Mouse (Mus musculus): ENCODE data around the gene Kiss1r.

The Kiss1r gene

GRCm38 (mm10) chr10:79889386-79889785, 27.4 kb upstream of the Kiss1r start:
- no peak for TF ChIP-seq GATA4 (IDR thresholded peaks at IDR 0.05; ENCODE audit: insufficient replicate concordance, low read length)

GRCm38 (mm10) chr10:79890670-79891069, 26.1 kb upstream of the Kiss1r start, which contains the start of gene Cfd:
Gene Cfd (plus strand): TSS chr10:79890853.
- no peak for TF ChIP-seq GATA4 (IDR thresholded peaks at IDR 0.05; ENCODE audit: insufficient replicate concordance, low read length)

GRCm38 (mm10) chr10:79896306-79896705, 20.5 kb upstream of the Kiss1r start:
- no peak for TF ChIP-seq GATA4 (IDR thresholded peaks at IDR 0.05; ENCODE audit: insufficient replicate concordance, low read length)

- TF ChIP-seq GATA4 (IDR thresholded peaks at IDR 0.05; ENCODE audit: insufficient replicate concordance, low read length) = no peak
These were observed 20.0 kb upstream of the Kiss1r start for GRCm38 (mm10) chr10:79896814-79897213.

GRCm38 (mm10) chr10:79897316-79898245, 19.2 kb upstream of the Kiss1r start:
- TF ChIP-seq GATA4 (IDR thresholded peaks at IDR 0.05; ENCODE audit: insufficient replicate concordance, low read length) = no peak

GRCm38 (mm10) chr10:79900951-79901410, 15.8 kb upstream of the Kiss1r start:
- TF ChIP-seq GATA4 (IDR thresholded peaks at IDR 0.05; ENCODE audit: insufficient replicate concordance, low read length) = no peak

GRCm38 (mm10) chr10:79906712-79907111, 10.1 kb upstream of the Kiss1r start:
- no peak for TF ChIP-seq GATA4 (IDR thresholded peaks at IDR 0.05; ENCODE audit: insufficient replicate concordance, low read length)

GRCm38 (mm10) chr10:79907415-79907814, 9.4 kb upstream of the Kiss1r start:
- no peak for TF ChIP-seq GATA4 (IDR thresholded peaks at IDR 0.05; ENCODE audit: insufficient replicate concordance, low read length)

- TF ChIP-seq GATA4 (IDR thresholded peaks at IDR 0.05; ENCODE audit: insufficient replicate concordance, low read length) = peak; percentile 9; the same call in 1 of the 2 replicates
These were observed 8.3 kb upstream of the Kiss1r start, which contains the start of gene Med16 for GRCm38 (mm10) chr10:79908167-79909091. Gene Med16 (minus strand): TSS chr10:79908923.

GRCm38 (mm10) chr10:79909092-79909922, 7.5 kb upstream of the Kiss1r start:
- no peak; the same call in 1 of the 2 replicates for TF ChIP-seq GATA4 (IDR thresholded peaks at IDR 0.05; ENCODE audit: insufficient replicate concordance, low read length)

- no peak for TF ChIP-seq GATA4 (IDR thresholded peaks at IDR 0.05; ENCODE audit: insufficient replicate concordance, low read length)
These were observed 6.2 kb upstream of the Kiss1r start, which contains the start of gene Gm26602 for GRCm38 (mm10) chr10:79910556-79910955. Gene Gm26602 (plus strand): TSS chr10:79910856.

GRCm38 (mm10) chr10:79912412-79912811, 4.4 kb upstream of the Kiss1r start:
- TF ChIP-seq GATA4 (IDR thresholded peaks at IDR 0.05; ENCODE audit: insufficient replicate concordance, low read length) = no peak

- TF ChIP-seq GATA4 (IDR thresholded peaks at IDR 0.05; ENCODE audit: insufficient replicate concordance, low read length) = no peak
These were observed 2.4 kb upstream of the Kiss1r start for GRCm38 (mm10) chr10:79914131-79914947.

All from liver, adult (tissue).